Mouse (Mus musculus): Measurements from ENCODE around the gene Gfi1b.

GRCm38 (mm10) chr2:28610716-28611406, 10.9 kb downstream of the Gfi1b start:
- TF ChIP-seq CTCF (IDR thresholded peaks at IDR 0.05; ENCODE audit: borderline replicate concordance, insufficient read depth, low read length) (no peak), POLR2A (IDR thresholded peaks at IDR 0.05; ENCODE audit: low read depth, low read length) (no peak)

Data from embryonic fibroblast, embryonic 13.5 days (primary cell).